8 mouse cellular contexts compared by ENCODE assay signal in the genomic region with DNA sequence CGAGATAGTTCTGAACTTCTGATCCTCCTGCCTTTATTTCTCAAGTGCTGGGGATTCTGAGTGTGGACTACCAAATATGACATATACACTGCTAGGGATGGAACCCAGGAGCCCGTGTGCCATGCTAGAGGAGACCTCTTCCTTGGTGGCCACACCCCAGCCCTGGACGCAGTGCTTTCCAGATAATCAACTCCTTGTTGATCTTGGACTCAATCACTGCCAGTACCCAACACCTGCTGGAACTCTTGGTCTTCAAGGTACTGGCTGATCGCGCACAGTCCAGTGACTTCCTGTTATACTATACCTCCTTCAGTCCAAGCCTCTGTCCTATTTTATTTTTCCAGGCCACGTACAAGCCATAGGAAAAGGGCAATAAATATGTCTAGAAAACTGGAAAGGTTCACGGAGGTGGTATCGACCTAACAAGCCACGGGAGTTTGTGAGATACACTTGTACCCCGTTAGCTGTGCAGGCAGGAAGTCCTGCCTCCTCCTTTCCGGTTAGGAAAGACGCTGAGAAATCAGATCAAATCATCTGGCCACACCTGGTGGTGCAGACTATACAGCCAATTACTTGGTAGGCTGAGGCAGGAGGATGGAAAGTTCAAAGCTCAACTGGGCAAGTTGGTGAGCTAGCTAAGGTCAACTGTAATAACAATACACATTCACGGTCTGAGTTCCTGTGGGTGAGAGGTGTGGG. TPM values are rescaled to one million over a fixed set of nuclear protein-coding genes. Genes with fewer than 3 reads are reported as not detected.
DNase-seq lines count a peak whose midpoint lies in the region; ATAC-seq and TF ChIP-seq lines count a peak whose summit lies in the region.

No protein-coding gene starts in this region.

- intact Hi-C loops in heart, postnatal 25 days (cut with DNase I) = no loop called here

- H3K9me3 ChIP-seq in heart, embryonic 14.5 days (ENCODE audit: control insufficient read depth, low read length) = no peaks in the 10 kb centered on the region
- H3K9me3 ChIP-seq in MEL (replicated peaks; ENCODE audit: insufficient read depth, low read length) = no peaks in the 10 kb centered on the region
- H3K9me3 ChIP-seq in forebrain, embryonic 15.5 days = no peaks in the 10 kb centered on the region
- H3K9me3 ChIP-seq in liver, embryonic 14.5 days (ENCODE audit: control insufficient read depth, low read length) = no peaks in the 10 kb centered on the region

- H3K27me3 ChIP-seq in heart, embryonic 14.5 days (ENCODE audit: control insufficient read depth, insufficient read depth, low read length) = no peaks in the 10 kb centered on the region
- no peaks in the 10 kb centered on the region for H3K27me3 ChIP-seq in MEL (ENCODE audit: control insufficient read depth in 1 of 2, insufficient read depth in 2 of 2, low read length in 2 of 2)
- no peaks in the 10 kb centered on the region for H3K27me3 ChIP-seq in forebrain, embryonic 15.5 days
- H3K27me3 ChIP-seq in liver, embryonic 14.5 days (ENCODE audit: control insufficient read depth, insufficient read depth, low read length) = no peaks in the 10 kb centered on the region

- H3K9ac ChIP-seq in heart, embryonic 14.5 days (ENCODE audit: low read length) = peak overlapping the region; percentile 93
- H3K9ac ChIP-seq in MEL (ENCODE audit: control insufficient read depth, low read depth, low read length, poor library complexity, severe bottlenecking) = peak overlapping the region; percentile 50
- no peak overlapping the region for H3K9ac ChIP-seq in forebrain, embryonic 15.5 days (replicated peaks)
- H3K9ac ChIP-seq in liver, embryonic 14.5 days (replicated peaks) = peak overlapping the region; percentile 86

- TF ChIP-seq POLR2A in MEL (IDR thresholded peaks at IDR 0.05; ENCODE audit: control insufficient read depth in 1 of 2, insufficient read depth in 1 of 2, low read depth in 1 of 2, low read length in 2 of 2, poor library complexity in 1 of 2) = no peak; a peak in 1 of 4 replicates

- H3K4me3 ChIP-seq in heart, embryonic 14.5 days (ENCODE audit: control insufficient read depth in 1 of 2, insufficient read depth in 1 of 2, low read depth in 1 of 2, low read length in 2 of 2) = peak overlapping the region; percentile 65 to 89
- H3K4me3 ChIP-seq in MEL (ENCODE audit: control insufficient read depth in 1 of 2, insufficient read depth in 1 of 2, low read depth in 2 of 2, low read length in 2 of 2) = peak overlapping the region; percentile 94 to 99
- H3K4me3 ChIP-seq in forebrain, embryonic 15.5 days = peak overlapping the region; percentile 99
- H3K4me3 ChIP-seq in liver, embryonic 14.5 days (ENCODE audit: insufficient read depth in 1 of 2, low read depth in 2 of 2, low read length in 2 of 2) = peak overlapping the region; percentile 81 to 91

- no peak for ATAC-seq in heart, embryonic 14.5 days (ENCODE audit: insufficient number of reproducible peaks, insufficient read depth, low FRiP score, low read depth)
- ATAC-seq in forebrain, embryonic 15.5 days (replicated peaks) = peak; percentile 7; the same call in 1 of the 2 replicates
- ATAC-seq in liver, embryonic 14.5 days (ENCODE audit: insufficient read depth) = peak; percentile 66

- H3K36me3 ChIP-seq in heart, embryonic 14.5 days (ENCODE audit: control insufficient read depth, insufficient read depth, low read length) = peaks cover 18% of the 10 kb centered on the region
- H3K36me3 ChIP-seq in MEL (ENCODE audit: control insufficient read depth in 1 of 2, insufficient read depth in 2 of 2, low read length in 2 of 2) = peaks cover 4 to 17% of the 10 kb centered on the region in 2 experiments; a peak in 3 of 4 replicates
- peaks cover 8% of the 10 kb centered on the region for H3K36me3 ChIP-seq in forebrain, embryonic 15.5 days
- no peaks in the 10 kb centered on the region; the same call in 1 of the 2 replicates for H3K36me3 ChIP-seq in liver, embryonic 14.5 days (replicated peaks; ENCODE audit: control insufficient read depth, insufficient read depth, low read depth)

- H3K4me1 ChIP-seq in heart, embryonic 14.5 days (ENCODE audit: control insufficient read depth in 2 of 2, insufficient read depth in 2 of 2, low read length in 2 of 2) = peaks cover 4 to 24% of the 10 kb centered on the region in 2 experiments
- peaks cover 14 to 27% of the 10 kb centered on the region in 2 experiments for H3K4me1 ChIP-seq in MEL (ENCODE audit: control insufficient read depth in 1 of 2, insufficient read depth in 2 of 2, low read length in 2 of 2)
- H3K4me1 ChIP-seq in forebrain, embryonic 15.5 days = peaks cover 42% of the 10 kb centered on the region
- peaks cover 21 to 31% of the 10 kb centered on the region in 2 experiments for H3K4me1 ChIP-seq in liver, embryonic 14.5 days (replicated peaks; ENCODE audit: control insufficient read depth in 2 of 2, insufficient read depth in 2 of 2, low read length in 1 of 2)

- H3K27ac ChIP-seq in heart, embryonic 14.5 days (replicated peaks in 1 of 2; ENCODE audit: control insufficient read depth in 1 of 2, insufficient read depth in 1 of 2, low read depth in 2 of 2, low read length in 2 of 2) = peak overlapping the region in 1 of 2 experiments; percentile 80; a peak in 2 of 4 replicates
- H3K27ac ChIP-seq in MEL (ENCODE audit: control insufficient read depth, low read depth, low read length) = peak overlapping the region; percentile 46
- H3K27ac ChIP-seq in forebrain, embryonic 15.5 days (replicated peaks) = peak overlapping the region; percentile 90
- H3K27ac ChIP-seq in liver, embryonic 14.5 days = peak overlapping the region; percentile 3

- 40% methylated on average over 13 of the region's 13 CpGs for WGBS in heart, embryonic 14.5 days
- WGBS in forebrain, embryonic 15.5 days = 55% methylated on average over 13 of the region's 13 CpGs
- 28% methylated on average over 13 of the region's 13 CpGs for WGBS in liver, embryonic 14.5 days (ENCODE audit: insufficient replicate concordance)

- TF ChIP-seq RAD21 in MEL (IDR thresholded peaks at IDR 0.05; ENCODE audit: low read depth, low read length) = no peak

- DNase-seq in heart, postnatal 25 days (ENCODE audit: low spot score) = no peak
- peak; percentile 84 for DNase-seq in MEL (ENCODE audit: low read depth, low spot score)
- no peak for DNase-seq in liver, embryonic 14.5 days (ENCODE audit: low read depth in 3 of 3, low spot score in 3 of 3)
- no peak for DNase-seq in right cerebral cortex, adult 18-20 months
- no peak for DNase-seq in frontal cortex, postnatal 10 days (ENCODE audit: low spot score in 2 of 2)
- no peak for DNase-seq in right cerebral cortex, postnatal 10 days (ENCODE audit: low spot score in 2 of 2)

- peak overlapping the region; percentile 95 for H3K4me2 ChIP-seq in heart, embryonic 14.5 days (ENCODE audit: low read length)
- peak overlapping the region; percentile 76 for H3K4me2 ChIP-seq in forebrain, embryonic 15.5 days (replicated peaks)
- peak overlapping the region; percentile 85 for H3K4me2 ChIP-seq in liver, embryonic 14.5 days (ENCODE audit: low read depth)

- no peak for TF ChIP-seq EP300 in MEL (IDR thresholded peaks at IDR 0.05; ENCODE audit: low read depth in 1 of 2, low read length in 2 of 2)
- TF ChIP-seq EP300 in liver, embryonic 14.5 days (IDR thresholded peaks at IDR 0.05; ENCODE audit: low read depth) = 0 out of 2 replicates have a peak, but pooled peaks have one; percentile 9

- peaks cover 20% of the 10 kb centered on the region for H3K79me2 ChIP-seq in MEL (ENCODE audit: control insufficient read depth, insufficient read depth, low read length, poor library complexity)

- no peak for TF ChIP-seq CTCF in MEL (IDR thresholded peaks at IDR 0.05 in 2 of 3, conservative IDR thresholded peaks at IDR 0.05 in 1 of 3; ENCODE audit: control insufficient read depth in 1 of 3, insufficient read depth in 1 of 3, low read depth in 2 of 3, low read length in 3 of 3, poor library complexity in 1 of 3, severe bottlenecking in 1 of 3)
- TF ChIP-seq CTCF in liver, embryonic 14.5 days (IDR thresholded peaks at IDR 0.05; ENCODE audit: low read depth) = no peak; the same call in 1 of the 2 replicates

TF ChIP-seq in MEL, 35 proteins besides CTCF, POLR2A, EP300 and RAD21 (continues in another document):
- TF ChIP-seq GABPA (IDR thresholded peaks at IDR 0.05; ENCODE audit: low read depth, low read length) (no peak), CHD1 (IDR thresholded peaks at IDR 0.05; ENCODE audit: low read depth, low read length) (no peak), BHLHE40 (IDR thresholded peaks at IDR 0.05; ENCODE audit: borderline replicate concordance, low read depth, low read length) (no peak), MYB (IDR thresholded peaks at IDR 0.05; ENCODE audit: low read depth, low read length) (no peak)

RNA-seq across cellular contexts. Expression of a gene that starts 10.0 kb away (rescaled TPM):
- polyA plus RNA-seq in heart, embryonic 14.5 days (2014; fragmentation: Nextera tagmentation; extraction: Ambion mirVana) = 11.7 and 11.9 TPM in 2 replicates
- total RNA-seq in heart, postnatal 25 days (2021) = 10 to 100 TPM; 15.1 to 17.8 TPM
- total RNA-seq in MEL (2012; rRNA removed) = 9.4 and 9.8 TPM in 2 replicates
- 10 to 100 TPM in 1 of 2 experiments, not detected in 1; 33.5 TPM for polyA plus RNA-seq in MEL (2012; ENCODE audit: insufficient read depth in 1 of 2, insufficient read length in 2 of 2, low read depth in 1 of 2, low replicate concordance in 2 of 2, missing spikeins in 1 of 2)
- polyA plus RNA-seq in forebrain, embryonic 15.5 days (2015; fragmentation: Nextera tagmentation; extraction: Ambion mirVana) = 32.1 and 32.6 TPM in 2 replicates
- polyA plus RNA-seq in liver, embryonic 14.5 days (2012; rRNA removed) = 7.6 and 8.6 TPM in 2 replicates
- 6.8 and 7.5 TPM in 2 replicates for polyA plus RNA-seq in liver, embryonic 14.5 days (2014; fragmentation: Nextera tagmentation; extraction: Ambion mirVana)

RNA-seq across cellular contexts. Expression of a gene that starts 10.3 kb away (rescaled TPM):
- 67.1 and 68.5 TPM in 2 replicates for polyA plus RNA-seq in heart, embryonic 14.5 days (2014; fragmentation: Nextera tagmentation; extraction: Ambion mirVana)
- 10 to 100 TPM; 57.2 to 61.3 TPM for total RNA-seq in heart, postnatal 25 days (2021)
- 39.5 and 44.0 TPM in 2 replicates for total RNA-seq in MEL (2012; rRNA removed)
- 10 to 100 TPM in 1 of 2 experiments, not detected in 1; 49.2 TPM for polyA plus RNA-seq in MEL (2012; ENCODE audit: insufficient read depth in 1 of 2, insufficient read length in 2 of 2, low read depth in 1 of 2, low replicate concordance in 2 of 2, missing spikeins in 1 of 2)
- 132 TPM in 2 replicates for polyA plus RNA-seq in forebrain, embryonic 15.5 days (2015; fragmentation: Nextera tagmentation; extraction: Ambion mirVana)
- 21.7 and 23.9 TPM in 2 replicates for polyA plus RNA-seq in liver, embryonic 14.5 days (2012; rRNA removed)
- polyA plus RNA-seq in liver, embryonic 14.5 days (2014; fragmentation: Nextera tagmentation; extraction: Ambion mirVana) = 25.8 and 28.4 TPM in 2 replicates

RNA-seq across cellular contexts. Expression of a gene that starts 35.3 kb away (rescaled TPM):
- polyA plus RNA-seq in heart, embryonic 14.5 days (2014; fragmentation: Nextera tagmentation; extraction: Ambion mirVana) = 11.8 and 12.5 TPM in 2 replicates
- total RNA-seq in heart, postnatal 25 days (2021) = 1 to 10 TPM; 2.0 to 2.8 TPM
- 0.19 and 0.20 TPM in 2 replicates for total RNA-seq in MEL (2012; rRNA removed)
- polyA plus RNA-seq in MEL (2012; ENCODE audit: insufficient read depth in 1 of 2, insufficient read length in 2 of 2, low read depth in 1 of 2, low replicate concordance in 2 of 2, missing spikeins in 1 of 2) = under 1 TPM in 1 of 2 experiments, not detected in 1; 0.74 TPM
- 2.1 and 2.7 TPM in 2 replicates for polyA plus RNA-seq in forebrain, embryonic 15.5 days (2015; fragmentation: Nextera tagmentation; extraction: Ambion mirVana)
- 1.9 and 2.2 TPM in 2 replicates for polyA plus RNA-seq in liver, embryonic 14.5 days (2012; rRNA removed)
- polyA plus RNA-seq in liver, embryonic 14.5 days (2014; fragmentation: Nextera tagmentation; extraction: Ambion mirVana) = 1.1 and 2.0 TPM in 2 replicates
